Mouse (Mus musculus): ENCODE results near the gene Ddx20. TPM values are rescaled to one million over a fixed set of nuclear protein-coding genes. Genes with fewer than 3 reads are reported as not detected.
"Not testable (repeated sequence)": the region's sequence is repeated elsewhere in the genome, so short reads cannot be mapped to it uniquely, and the experiment has no call there.

Ddx20 gene
- total RNA-seq, 2 experiments from 2014 or later = 11.5 to 12.0 TPM

GRCm38 (mm10) chr3:105706366-105707020 lies 19.1 kb upstream of the Ddx20 start:
- no peak for DNase-seq (ENCODE audit: extremely low spot score in 1 of 2, low spot score in 1 of 2)

DNA sequence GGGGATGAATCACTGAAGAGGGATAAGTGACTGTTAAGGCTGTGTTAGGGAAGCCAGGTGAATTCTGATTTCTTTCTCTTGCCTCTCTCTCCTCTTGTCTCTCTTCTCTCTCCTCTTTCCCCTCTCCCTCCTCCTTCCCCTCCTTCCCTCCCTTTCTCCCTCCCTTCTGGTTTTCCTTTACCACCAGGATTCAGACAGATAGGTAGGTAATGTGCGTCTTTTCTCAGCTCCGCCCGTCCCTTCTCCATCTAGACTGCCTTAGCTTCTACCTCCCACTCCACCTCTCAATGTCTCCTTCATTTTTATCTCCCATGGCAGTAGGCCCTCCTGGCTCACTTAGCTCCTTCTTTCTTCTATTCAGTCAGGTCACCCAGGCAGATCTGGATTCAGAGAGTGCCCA lies 18.2 kb upstream of the Ddx20 start:
- DNase-seq (ENCODE audit: extremely low spot score in 1 of 2, low spot score in 1 of 2) = no peak

- peak; percentile 75 to 92 for DNase-seq (ENCODE audit: extremely low spot score in 1 of 2, low spot score in 1 of 2)
Observed at GRCm38 (mm10) chr3:105705061-105705549, 17.7 kb upstream of the Ddx20 start.

DNA sequence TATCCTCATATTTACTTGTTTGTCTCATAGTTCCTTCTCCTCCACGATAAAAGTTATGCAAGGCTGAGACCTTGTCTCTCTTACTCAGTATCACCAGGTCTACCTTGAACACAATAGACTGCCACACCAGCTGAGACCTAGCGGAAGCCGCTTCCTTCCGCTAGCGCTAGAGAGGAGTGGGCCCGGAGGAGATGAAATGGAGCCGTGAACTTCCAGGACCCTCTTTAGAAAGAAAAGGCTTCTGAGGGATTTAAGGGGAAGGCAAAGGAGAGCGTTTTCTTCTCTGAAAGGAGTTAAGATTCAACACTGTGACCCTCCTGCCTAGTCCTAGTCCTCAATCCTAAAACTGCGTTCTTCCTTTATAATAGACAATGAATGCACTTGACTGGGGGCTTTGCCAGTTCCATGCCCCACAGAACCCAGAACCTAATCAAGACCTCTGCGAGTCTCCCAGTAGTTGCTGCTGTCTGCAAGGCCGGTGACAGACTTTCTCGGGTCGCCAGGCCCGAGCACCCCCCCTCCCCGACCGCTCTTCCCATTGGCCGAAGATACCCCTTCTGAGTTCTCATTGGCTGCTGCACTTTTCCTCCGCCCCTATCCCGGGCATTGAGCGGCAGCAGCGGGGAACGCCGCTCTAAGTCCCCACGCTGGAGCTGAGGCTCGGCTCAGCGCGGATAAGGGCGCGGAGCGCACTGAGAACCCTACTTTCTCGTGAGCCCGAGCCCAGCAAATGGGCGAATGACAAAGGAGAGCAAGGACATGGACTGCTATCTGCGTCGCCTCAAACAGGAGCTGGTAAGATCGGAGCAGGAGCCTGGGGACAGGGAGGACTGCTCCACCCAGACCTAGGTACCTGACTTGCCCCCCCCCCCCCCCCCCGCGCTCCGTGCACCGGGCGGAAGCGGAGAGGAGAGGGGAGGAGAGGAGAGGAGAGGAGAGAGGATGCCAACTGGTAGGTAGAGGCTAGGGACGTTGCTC lies 16.9 kb upstream of the Ddx20 start, which contains the start of gene Inka2:
Gene Inka2, plus strand, starts transcription at position 569 of the 978 bp plus-strand sequence.
- peak; percentile 66 to 73 for DNase-seq (ENCODE audit: extremely low spot score in 1 of 2, low spot score in 1 of 2)

- DNase-seq (ENCODE audit: extremely low spot score in 1 of 2, low spot score in 1 of 2) = no peak
Observed at GRCm38 (mm10) chr3:105703571-105703970, 16.2 kb upstream of the Ddx20 start.

DNA sequence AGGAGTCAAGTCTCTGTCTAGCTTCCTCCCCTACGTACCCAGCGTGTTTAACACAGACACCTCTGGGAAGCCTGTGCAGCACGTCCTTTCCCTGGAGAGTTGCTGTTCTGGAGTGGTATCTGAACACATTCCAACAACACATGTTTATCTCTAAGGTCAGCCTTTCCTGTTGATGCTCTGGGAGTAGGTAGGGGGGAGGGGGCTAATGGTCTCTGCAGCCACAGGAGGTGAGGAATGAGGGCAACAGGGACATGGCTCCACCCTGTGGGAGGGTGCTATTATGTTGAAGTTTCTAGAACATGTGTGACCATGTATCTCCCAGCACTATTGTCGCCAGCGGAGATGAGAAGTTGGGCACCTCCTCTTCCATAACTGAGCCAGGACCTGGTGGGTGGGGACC lies 14.0 kb upstream of the Ddx20 start:
- DNase-seq (ENCODE audit: extremely low spot score in 1 of 2, low spot score in 1 of 2) = no peak

DNA sequence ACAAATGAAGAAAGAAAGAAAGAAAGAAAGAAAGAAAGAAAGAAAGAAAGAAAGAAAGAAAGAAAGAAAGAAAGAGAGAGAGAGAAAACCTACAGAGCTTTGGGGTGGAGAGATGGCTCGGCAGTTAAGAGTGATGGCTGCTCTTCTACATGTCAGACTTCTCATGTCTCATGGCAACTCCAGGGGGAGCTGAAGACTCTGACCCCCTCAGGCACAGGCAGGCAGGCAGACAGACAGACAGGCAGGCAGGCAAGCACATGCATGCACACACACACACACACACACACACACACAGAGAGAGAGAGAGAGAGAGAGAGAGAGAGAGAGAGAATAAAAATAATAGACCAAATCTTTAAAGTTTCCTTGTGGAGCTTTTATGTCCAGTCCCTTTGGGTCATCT lies 13.4 kb upstream of the Ddx20 start:
- DNase-seq (ENCODE audit: extremely low spot score in 1 of 2, low spot score in 1 of 2) = not testable (repeated sequence)

- DNase-seq (ENCODE audit: extremely low spot score in 1 of 2, low spot score in 1 of 2) = no peak
Observed at GRCm38 (mm10) chr3:105699241-105699933, 12.0 kb upstream of the Ddx20 start.

- DNase-seq (ENCODE audit: extremely low spot score in 1 of 2, low spot score in 1 of 2) = no peak
Observed at GRCm38 (mm10) chr3:105698311-105698710, 10.9 kb upstream of the Ddx20 start.

DNA sequence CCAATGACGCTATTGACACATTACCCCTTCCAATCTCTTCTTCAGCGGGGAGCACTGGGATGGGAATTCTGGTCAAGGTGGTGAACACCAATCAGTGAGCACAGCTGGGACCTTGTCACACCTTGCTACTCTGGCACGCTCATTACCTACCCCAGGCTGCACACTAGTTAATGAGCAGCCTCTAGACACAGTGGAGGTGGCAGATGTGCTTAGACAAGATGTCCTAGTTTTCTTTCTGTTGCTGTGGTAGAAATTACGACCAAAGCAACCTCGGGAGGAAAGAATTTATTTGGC lies 9.7 kb upstream of the Ddx20 start:
- DNase-seq (ENCODE audit: extremely low spot score in 1 of 2, low spot score in 1 of 2) = no peak

GRCm38 (mm10) chr3:105696387-105697147 lies 9.2 kb upstream of the Ddx20 start:
- DNase-seq (ENCODE audit: extremely low spot score in 1 of 2, low spot score in 1 of 2) = no peak

- no peak for DNase-seq (ENCODE audit: extremely low spot score in 1 of 2, low spot score in 1 of 2)
Observed at GRCm38 (mm10) chr3:105695476-105696386, 8.4 kb upstream of the Ddx20 start.

- no peak for DNase-seq (ENCODE audit: extremely low spot score in 1 of 2, low spot score in 1 of 2)
Observed at GRCm38 (mm10) chr3:105693327-105694080, 6.1 kb upstream of the Ddx20 start.

- DNase-seq (ENCODE audit: extremely low spot score in 1 of 2, low spot score in 1 of 2) = no peak
Observed at GRCm38 (mm10) chr3:105688536-105688935, 1.2 kb upstream of the Ddx20 start.

DNA sequence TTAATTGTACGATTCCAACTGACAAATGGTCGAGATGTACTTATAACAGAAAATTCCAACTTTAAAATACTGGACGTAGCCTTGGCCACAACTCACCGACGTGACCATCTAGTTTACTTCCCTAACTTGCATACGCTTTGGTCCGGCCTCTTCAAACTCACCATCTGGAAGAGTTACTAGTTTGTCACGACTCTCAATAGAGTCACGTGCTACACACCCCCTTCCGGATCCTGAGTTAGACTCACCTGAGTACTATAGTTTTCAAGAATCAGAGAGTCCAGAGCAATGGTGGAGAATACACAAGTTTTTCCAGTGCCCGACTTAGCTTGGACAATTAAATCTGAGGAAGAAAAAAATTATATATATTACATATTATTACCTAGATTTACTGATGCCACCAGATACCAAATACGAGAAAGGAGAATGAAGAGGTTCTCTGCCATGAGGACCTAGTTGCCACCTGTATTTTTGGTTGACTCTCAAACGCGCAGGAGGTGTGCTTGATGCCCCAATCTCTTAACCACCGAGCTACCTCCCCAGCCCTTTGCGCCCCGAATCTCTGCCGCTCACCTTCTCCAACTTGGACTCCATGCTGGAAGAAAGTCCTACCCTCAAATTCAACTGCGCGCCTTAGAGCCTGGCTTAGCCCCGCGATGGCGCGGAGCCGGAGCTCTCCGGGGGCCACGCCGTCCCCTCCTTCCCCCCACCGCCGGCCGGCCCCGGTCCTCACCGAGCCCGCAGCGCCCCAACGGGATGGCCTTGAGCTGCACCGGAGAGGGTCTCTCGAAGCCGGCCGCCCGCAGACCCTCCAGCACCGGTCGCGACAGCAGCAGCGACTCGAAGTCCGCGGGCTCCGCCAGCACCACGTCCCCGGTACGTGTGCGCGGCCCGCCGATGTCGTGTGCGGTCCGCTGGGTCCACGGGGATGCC lies 715 bp downstream of the Ddx20 start:
- DNase-seq (ENCODE audit: extremely low spot score in 1 of 2, low spot score in 1 of 2) = no peak

- no peak for DNase-seq (ENCODE audit: extremely low spot score in 1 of 2, low spot score in 1 of 2)
Observed at GRCm38 (mm10) chr3:105680346-105680745, 7.0 kb downstream of the Ddx20 start.

GRCm38 (mm10) chr3:105675932-105676331 lies 11.4 kb downstream of the Ddx20 start:
- DNase-seq (ENCODE audit: extremely low spot score in 1 of 2, low spot score in 1 of 2) = no peak
